Mouse (Mus musculus) limb, embryonic 13.5 days (tissue): ENCODE measurements around the gene Ssna1. TPM values are rescaled to one million over a fixed set of nuclear protein-coding genes. Genes with fewer than 3 reads are reported as not detected.

Experiments used
- ATAC-seq: fragments of 200-750 bp; cut with Nextera tagmentation; 2 replicates; pipeline ENCODE4 v1.8.0; 2017; ENCODE audit warnings: low read depth, moderate number of reproducible peaks, moderate TSS enrichment; ENCODE audit not compliant: low FRiP score
- H3K27ac ChIP-seq: fragments of 300-500 bp; sonication (generic); 2 replicates; pipeline ENCODE4 v1.5.1; 2015; ENCODE audit warnings: inconsistent platforms, mild to moderate bottlenecking, moderate library complexity
- H3K27me3 ChIP-seq: fragments of 300-500 bp; sonication (generic); 2 replicates; pipeline ENCODE4 v1.6.1; 2015; ENCODE audit warnings: mild to moderate bottlenecking, inconsistent platforms
- H3K36me3 ChIP-seq: fragments of 300-500 bp; sonication (generic); 2 replicates; pipeline ENCODE4 v1.6.1; 2015; ENCODE audit warnings: inconsistent platforms, mild to moderate bottlenecking, moderate library complexity
- H3K4me1 ChIP-seq: fragments of 300-500 bp; sonication (generic); 2 replicates; pipeline ENCODE4 v1.6.1; 2015; ENCODE audit warnings: inconsistent platforms
- H3K4me2 ChIP-seq: fragments of 300-500 bp; sonication (generic); replicated peaks from 2 replicates; pipeline ENCODE4 v1.6.1; 2015; ENCODE audit warnings: inconsistent platforms, mild to moderate bottlenecking, moderate library complexity
- H3K4me3 ChIP-seq: fragments of 300-500 bp; sonication (generic); 2 replicates; pipeline ENCODE4 v1.5.1; 2015; ENCODE audit warnings: moderate library complexity, mild to moderate bottlenecking, inconsistent platforms
- H3K9ac ChIP-seq: fragments of 300-500 bp; sonication (generic); 2 replicates; pipeline ENCODE4 v1.6.1; 2015; ENCODE audit warnings: mild to moderate bottlenecking, inconsistent platforms
- H3K9me3 ChIP-seq: fragments of 300-500 bp; sonication (generic); 2 replicates; pipeline ENCODE4 v1.6.1; 2016; ENCODE audit warnings: inconsistent platforms
- WGBS: fragments of 180-500 bp; shearing (Covaris S2); methylation state at CpG from one replicate; pipeline ENCODE4 v1.1.7; 2015; 5-methylcytosine and 5-hydroxymethylcytosine counted together
- polyA plus RNA-seq: library from polyadenylated mRNA; unstranded; fragments of >200 nt; fragmentation: Nextera tagmentation; extraction: Ambion mirVana; gene quantifications from 2 replicates; pipeline ENCODE4 v1.2.1, GENCODE M21; 2015

The Ssna1 gene
- polyA plus RNA-seq, 1 experiment from 2014 or later: 234 TPM

DNA sequence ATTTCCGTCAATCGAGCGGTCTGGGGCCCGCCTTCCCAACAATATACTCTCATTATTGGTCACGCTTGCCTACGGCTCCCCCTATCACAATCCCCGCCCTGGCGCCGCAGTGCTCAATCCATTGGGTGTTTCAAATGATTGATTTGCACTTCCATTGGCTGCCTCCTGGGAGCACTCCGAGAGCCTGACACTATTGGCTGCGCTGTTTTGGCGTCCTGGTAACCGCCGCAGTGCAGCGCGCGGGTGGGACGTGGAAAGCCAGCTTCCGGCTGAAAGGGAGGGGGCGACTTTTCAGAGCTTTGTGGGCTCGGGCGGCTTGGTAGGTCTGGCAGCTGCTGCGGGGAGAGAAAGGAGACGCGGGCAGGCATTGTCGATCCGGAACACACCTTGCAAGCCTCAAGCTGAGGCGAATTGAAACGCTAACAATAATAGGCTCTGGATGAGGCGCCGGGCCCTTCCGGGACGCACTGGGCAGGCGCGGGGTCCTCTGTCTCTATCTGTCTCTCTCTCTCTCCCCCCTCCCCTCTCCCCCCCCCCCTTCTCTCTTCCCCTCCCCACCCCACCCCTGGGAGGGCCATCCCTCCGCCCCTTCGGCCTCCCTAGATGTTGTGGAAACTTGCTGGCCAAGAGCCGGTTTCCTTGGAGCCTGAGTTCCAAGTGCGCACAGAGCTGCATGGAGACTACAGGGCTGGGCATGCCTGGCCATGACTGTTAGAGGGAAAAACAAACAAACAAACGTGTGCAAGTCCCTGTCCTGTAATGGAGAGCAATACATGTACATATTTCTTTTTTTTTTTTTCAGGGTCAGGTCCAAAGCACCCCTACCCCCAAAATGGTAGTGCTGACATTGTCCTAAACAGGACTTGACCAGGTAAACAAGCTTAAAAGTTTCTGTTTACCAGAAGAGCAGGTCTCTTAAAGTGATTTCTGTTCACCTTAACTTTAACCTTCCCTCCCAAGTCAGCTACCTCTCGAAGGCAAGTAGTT, 47.2 kb downstream of the Ssna1 start:
- H3K4me1 ChIP-seq: peaks cover 18% of the 10 kb centered on the region
- 3% methylated on average over 41 of the region's 41 CpGs for WGBS
- H3K4me2 ChIP-seq: peak overlapping the region; percentile 64
- H3K27me3 ChIP-seq: no peaks in the 10 kb centered on the region
- peak overlapping the region; percentile 68 for H3K9ac ChIP-seq
- peak overlapping the region; percentile 91 for H3K4me3 ChIP-seq
- peaks cover 13% of the 10 kb centered on the region for H3K36me3 ChIP-seq
- H3K27ac ChIP-seq: peak overlapping the region; percentile 97
- no peaks in the 10 kb centered on the region for H3K9me3 ChIP-seq
- peak; percentile 98 for ATAC-seq

DNA sequence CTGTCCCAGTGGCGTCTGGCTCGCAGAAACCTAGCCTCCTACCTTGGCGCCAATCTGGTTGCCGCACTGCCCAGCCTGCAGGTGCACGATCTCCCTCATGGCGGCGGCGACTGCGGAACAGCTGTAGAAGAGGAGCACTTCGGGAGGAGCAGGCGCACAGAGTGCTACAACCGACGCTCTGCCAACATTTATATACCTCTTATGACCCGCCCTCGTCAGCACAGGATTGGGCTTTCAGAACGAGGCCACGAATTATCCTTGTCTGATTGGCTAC, 47.8 kb downstream of the Ssna1 start, which contains the start of gene Tubb4b:
TSS of gene Tubb4b (minus strand) at position 211 of the 274 bp plus-strand sequence.
- no peaks in the 10 kb centered on the region for H3K9me3 ChIP-seq
- H3K4me2 ChIP-seq: peak within 1 kb of the TSS; percentile 96
- H3K27me3 ChIP-seq: no peaks in the 10 kb centered on the region
- peak within 1 kb of the TSS; percentile 89 for H3K9ac ChIP-seq
- 0% methylated on average over 17 of the region's 17 CpGs for WGBS
- no peak for ATAC-seq
- H3K36me3 ChIP-seq: peaks cover 13% of the 10 kb centered on the region
- peaks cover 18% of the 10 kb centered on the region for H3K4me1 ChIP-seq
- peak within 1 kb of the TSS; percentile 97 for H3K27ac ChIP-seq
- peak within 1 kb of the TSS; percentile 91 for H3K4me3 ChIP-seq

DNA sequence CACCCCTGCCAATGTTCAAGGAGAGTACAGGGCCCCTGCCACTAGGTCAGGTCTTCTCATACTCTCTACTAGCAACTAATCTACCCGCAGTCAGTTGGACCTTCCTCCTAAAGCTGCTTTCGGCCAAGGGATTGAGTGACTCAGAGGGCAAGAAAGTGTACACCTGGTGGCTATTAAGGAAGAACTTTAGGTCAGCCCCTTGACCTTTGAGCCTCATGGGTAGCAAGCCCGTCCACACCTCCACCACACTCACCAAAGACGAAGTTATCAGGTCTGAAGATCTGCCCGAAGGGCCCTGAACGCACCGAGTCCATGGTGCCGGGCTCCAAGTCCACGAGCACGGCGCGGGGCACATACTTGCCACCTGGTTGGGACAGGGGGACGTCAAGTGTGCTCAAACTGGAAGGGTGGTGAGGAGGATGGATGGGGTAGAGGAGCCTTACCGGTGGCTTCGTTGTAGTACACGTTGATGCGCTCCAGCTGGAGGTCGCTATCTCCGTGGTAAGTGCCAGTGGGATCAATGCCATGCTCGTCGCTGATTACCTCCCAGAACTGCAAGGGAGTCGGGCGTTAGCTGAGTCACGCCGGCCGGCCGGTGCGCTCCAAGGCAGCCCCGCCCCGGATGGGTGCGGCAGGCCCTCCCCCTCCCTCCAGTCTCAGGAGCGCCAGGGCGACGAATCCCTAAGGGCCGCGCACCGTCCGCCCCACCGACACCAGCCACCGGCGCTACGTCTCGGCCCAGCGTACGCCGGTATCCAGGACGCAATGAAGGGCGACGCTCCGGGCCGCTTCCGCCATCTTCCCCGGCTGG, 48.4 kb downstream of the Ssna1 start:
- peak; percentile 6 for ATAC-seq
- H3K27ac ChIP-seq: peak overlapping the region; percentile 90

DNA sequence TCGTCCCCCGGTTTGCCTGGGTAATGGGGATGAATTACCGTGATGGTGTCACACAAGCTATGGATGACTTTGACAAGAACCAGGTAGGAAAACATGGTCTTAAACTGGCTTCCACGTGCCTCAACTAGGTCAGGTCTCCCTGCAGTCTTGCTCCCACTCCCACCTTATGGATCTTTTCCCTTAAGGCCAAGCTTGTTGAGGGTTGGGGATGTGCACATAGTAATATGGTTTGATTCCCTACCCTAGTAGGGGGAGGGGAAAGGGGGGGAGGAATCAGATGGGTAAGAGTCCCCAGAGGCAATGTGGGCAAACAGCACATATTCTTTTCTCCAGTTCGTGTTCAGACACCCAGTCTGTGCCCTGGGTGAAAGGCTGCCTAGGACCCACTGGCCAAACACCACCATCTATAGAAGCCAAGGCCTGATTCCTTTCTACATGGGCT, 50.9 kb downstream of the Ssna1 start:
- WGBS: 70% methylated on average over 5 of the region's 5 CpGs
- H3K27me3 ChIP-seq: peaks cover 3% of the 10 kb centered on the region; the same call in 1 of the 2 replicates
- H3K27ac ChIP-seq: no peak overlapping the region
- no peak overlapping the region for H3K4me3 ChIP-seq
- no peak overlapping the region for H3K9ac ChIP-seq
- H3K4me1 ChIP-seq: peaks cover 14% of the 10 kb centered on the region
- peaks cover 13% of the 10 kb centered on the region for H3K36me3 ChIP-seq
- no peaks in the 10 kb centered on the region for H3K9me3 ChIP-seq
- no peak overlapping the region for H3K4me2 ChIP-seq
- ATAC-seq: no peak

More for the DNA sequence above, 48.4 kb downstream of the Ssna1 start:
- Histone ChIP-seq H3K4me3 (peak overlapping the region; percentile 91), H3K27me3 (peaks cover under 1% of the 10 kb centered on the region; the same call in 1 of the 2 replicates), H3K4me2 (peak overlapping the region; percentile 96), H3K4me1 (peaks cover 16% of the 10 kb centered on the region), H3K9me3 (no peaks in the 10 kb centered on the region), H3K36me3 (peaks cover 13% of the 10 kb centered on the region), H3K9ac (peak overlapping the region; percentile 89)
- 2% methylated on average over 49 of the region's 53 CpGs for WGBS

Other genes with a start within 250 kb of the Ssna1 start
- 75.9 and 82.9 TPM in 2 replicates for gene Nsmf, start 218.1 kb downstream of the Ssna1 start, polyA plus RNA-seq
- not detected in 2 replicates for gene Entpd8, start 192.1 kb downstream of the Ssna1 start, polyA plus RNA-seq
- 0.11 TPM in 1 of 2 replicates, not detected in the other for gene Noxa1, start 177.3 kb downstream of the Ssna1 start, polyA plus RNA-seq
- 12.6 and 15.3 TPM in 2 replicates for gene Nrarp, start 91.7 kb downstream of the Ssna1 start, polyA plus RNA-seq
- 4.1 and 4.8 TPM in 2 replicates for gene Tor4a, start 75.6 kb downstream of the Ssna1 start, polyA plus RNA-seq
- 122 and 124 TPM in 2 replicates for gene Nelfb, start 60.9 kb downstream of the Ssna1 start, polyA plus RNA-seq
- gene Stpg3, start 57.8 kb downstream of the Ssna1 start, polyA plus RNA-seq: 0.11 TPM in 1 of 2 replicates, not detected in the other
- not detected in 2 replicates for gene Fam166a, start 53.7 kb downstream of the Ssna1 start, polyA plus RNA-seq
- gene Tubb4b, start 47.7 kb downstream of the Ssna1 start, polyA plus RNA-seq: 423 and 425 TPM in 2 replicates
- gene Slc34a3, start 38.1 kb downstream of the Ssna1 start, polyA plus RNA-seq: not detected in 2 replicates
- gene Rnf224, start 35.7 kb downstream of the Ssna1 start, polyA plus RNA-seq: not detected in 2 replicates
- 8.6 and 9.2 TPM in 2 replicates for gene Rnf208, start 30.2 kb downstream of the Ssna1 start, polyA plus RNA-seq
- not detected in 2 replicates for gene Cysrt1, start 30.0 kb downstream of the Ssna1 start, polyA plus RNA-seq
- gene AL732309.1, start 25.6 kb downstream of the Ssna1 start, polyA plus RNA-seq: 4.4 and 6.0 TPM in 2 replicates
- 23.6 and 24.2 TPM in 2 replicates for gene Tmem203, start 17.0 kb downstream of the Ssna1 start, polyA plus RNA-seq
- gene Tprn, start 9.8 kb downstream of the Ssna1 start, polyA plus RNA-seq: 7.2 and 8.2 TPM in 2 replicates
- gene Anapc2, start within 50 bp of the Ssna1 start, polyA plus RNA-seq: 150 and 154 TPM in 2 replicates
- gene Tmem210, start 15.7 kb upstream of the Ssna1 start, polyA plus RNA-seq: not detected in 2 replicates
- not detected in 2 replicates for gene Lrrc26, start 17.5 kb upstream of the Ssna1 start, polyA plus RNA-seq
- 0.61 and 0.97 TPM in 2 replicates for gene Grin1, start 46.7 kb upstream of the Ssna1 start, polyA plus RNA-seq
- gene Man1b1, start 59.9 kb upstream of the Ssna1 start, polyA plus RNA-seq: 54.5 and 60.2 TPM in 2 replicates
- 21.3 and 24.7 TPM in 2 replicates for gene Dpp7, start 83.9 kb upstream of the Ssna1 start, polyA plus RNA-seq
- gene Uap1l1, start 93.2 kb upstream of the Ssna1 start, polyA plus RNA-seq: 11.3 and 13.2 TPM in 2 replicates
- gene Sapcd2, start 99.9 kb upstream of the Ssna1 start, polyA plus RNA-seq: 43.4 and 45.5 TPM in 2 replicates
- 0.55 and 0.73 TPM in 2 replicates for gene Entpd2, start 123.4 kb upstream of the Ssna1 start, polyA plus RNA-seq
- gene Npdc1, start 126.9 kb upstream of the Ssna1 start, polyA plus RNA-seq: 29.1 and 32.6 TPM in 2 replicates
- 0.06 TPM in 1 of 2 replicates, not detected in the other for gene Fut7, start 150.8 kb upstream of the Ssna1 start, polyA plus RNA-seq
- 3.3 and 3.8 TPM in 2 replicates for gene Abca2, start 156.3 kb upstream of the Ssna1 start, polyA plus RNA-seq
- gene Clic3, start 184.4 kb upstream of the Ssna1 start, polyA plus RNA-seq: 2.2 and 2.5 TPM in 2 replicates
- 35.0 and 37.6 TPM in 2 replicates for gene Paxx, start 188.7 kb upstream of the Ssna1 start, polyA plus RNA-seq
- gene Ptgds, start 197.6 kb upstream of the Ssna1 start, polyA plus RNA-seq: 0.80 and 2.5 TPM in 2 replicates
- gene Lcn12, start 221.5 kb upstream of the Ssna1 start, polyA plus RNA-seq: not detected in 2 replicates
- 69.5 and 79.7 TPM in 2 replicates for gene Fbxw5, start 228.3 kb upstream of the Ssna1 start, polyA plus RNA-seq
- 5.5 and 7.2 TPM in 2 replicates for gene C8g, start 229.3 kb upstream of the Ssna1 start, polyA plus RNA-seq